Mouse (Mus musculus): Measurements from ENCODE around the gene Tmem14c.

DNA sequence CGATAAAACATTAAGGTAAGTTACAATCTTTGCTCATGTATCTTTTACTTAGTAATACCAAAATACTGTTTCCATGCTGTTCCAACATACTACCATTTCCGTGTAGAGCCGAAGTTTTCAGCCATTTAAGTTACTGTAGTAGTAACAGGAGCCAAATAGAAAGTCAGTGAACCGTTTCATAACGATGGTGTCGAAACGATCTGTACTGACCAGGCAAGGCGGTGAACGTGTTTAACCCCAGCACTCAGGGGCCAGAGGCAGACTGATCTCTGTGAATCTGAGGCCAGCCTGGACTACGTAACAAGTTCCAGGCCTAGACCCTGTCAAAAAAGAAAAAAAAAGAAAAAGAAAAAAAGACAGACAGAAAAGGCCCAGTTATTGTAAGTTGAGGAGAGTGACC is 7.8 kb upstream of the Tmem14c start:
- TF ChIP-seq CTCF (IDR thresholded peaks at IDR 0.05; ENCODE audit: extremely low read depth, insufficient read length, insufficient replicate concordance, low read depth, low read length) (no peak), POLR2A (IDR thresholded peaks at IDR 0.05; ENCODE audit: low read depth, low read length) (no peak)

Measured in small intestine, adult 2 months (tissue).